Mouse (Mus musculus): ENCODE results near the gene Gm20716. TPM values are rescaled to one million over a fixed set of nuclear protein-coding genes. Genes with fewer than 3 reads are reported as not detected.
A peak's percentile ranks its signal among the peaks of the same experiment; 100 is the strongest.

The Gm20716 gene
- polyA plus RNA-seq, 1 experiment from 2014 or later, result 11.8 TPM

- H3K36me3 ChIP-seq (ENCODE audit: control insufficient read depth, insufficient read depth), result peaks cover 33% of the 10 kb centered on the region
- peak overlapping the region; percentile 79 for H3K4me2 ChIP-seq (ENCODE audit: low read depth, low read length)
- H3K9ac ChIP-seq (ENCODE audit: low read length), result peak overlapping the region; percentile 100
- H3K4me3 ChIP-seq (ENCODE audit: low read length), result peak overlapping the region; percentile 87
- 0 out of 2 replicates have a peak, but pooled peaks have one; percentile 3 for ATAC-seq (replicated peaks; ENCODE audit: extremely low read depth, insufficient read depth, low FRiP score)
- peaks cover 25% of the 10 kb centered on the region for H3K4me1 ChIP-seq (ENCODE audit: control insufficient read depth, insufficient read depth, low read length)
- WGBS, result under 1% methylated on average over 49 of the region's 49 CpGs
- no peaks in the 10 kb centered on the region for H3K27me3 ChIP-seq (ENCODE audit: control insufficient read depth, insufficient read depth, low read length)
- peaks cover 4% of the 10 kb centered on the region; the same call in 1 of the 2 replicates for H3K9me3 ChIP-seq (replicated peaks; ENCODE audit: control insufficient read depth, low read length)
- peak overlapping the region; percentile 99 for H3K27ac ChIP-seq (ENCODE audit: low read length)
Measured at GRCm38 (mm10) chr2:168205681-168206631, 24.2 kb downstream of the Gm20716 start.

DNA sequence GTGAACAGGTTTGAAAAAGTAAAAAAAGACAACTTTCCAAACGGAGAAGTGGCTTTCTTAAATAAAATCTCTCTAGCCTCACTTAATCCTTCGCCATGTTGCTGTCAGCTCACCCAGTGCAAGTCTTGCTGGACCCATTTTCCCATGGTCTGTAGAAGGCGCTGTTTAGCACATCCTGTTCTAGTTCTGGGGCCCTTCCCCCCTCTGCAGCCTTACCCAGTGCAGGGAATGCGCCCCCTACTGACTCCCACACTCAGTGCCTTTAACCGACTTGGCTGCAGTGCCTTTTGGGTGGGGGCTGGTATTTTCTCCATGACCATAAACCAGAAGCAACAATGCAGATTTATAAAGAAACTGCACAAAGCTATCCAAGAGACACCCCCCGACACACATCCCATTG is 24.9 kb downstream of the Gm20716 start:
- no peaks in the 10 kb centered on the region for H3K27me3 ChIP-seq (ENCODE audit: control insufficient read depth, insufficient read depth, low read length)
- 6% methylated on average over 6 of the region's 6 CpGs for WGBS
- ATAC-seq (replicated peaks; ENCODE audit: extremely low read depth, insufficient read depth, low FRiP score), result peak; percentile 59
- peak overlapping the region; percentile 87 for H3K4me3 ChIP-seq (ENCODE audit: low read length)
- peaks cover 27% of the 10 kb centered on the region for H3K36me3 ChIP-seq (ENCODE audit: control insufficient read depth, insufficient read depth)
- peak overlapping the region; percentile 79 for H3K4me2 ChIP-seq (ENCODE audit: low read depth, low read length)
- peaks cover 32% of the 10 kb centered on the region for H3K4me1 ChIP-seq (ENCODE audit: control insufficient read depth, insufficient read depth, low read length)
- peak overlapping the region; percentile 100 for H3K9ac ChIP-seq (ENCODE audit: low read length)
- peaks cover 4% of the 10 kb centered on the region; the same call in 1 of the 2 replicates for H3K9me3 ChIP-seq (replicated peaks; ENCODE audit: control insufficient read depth, low read length)
- H3K27ac ChIP-seq (ENCODE audit: low read length), result peak overlapping the region; percentile 99

GRCm38 (mm10) chr2:168204476-168204999 is 25.6 kb downstream of the Gm20716 start:
- Histone ChIP-seq H3K36me3 (ENCODE audit: control insufficient read depth, insufficient read depth) (peaks cover 24% of the 10 kb centered on the region), H3K4me3 (ENCODE audit: low read length) (peak overlapping the region; percentile 87), H3K9me3 (replicated peaks; ENCODE audit: control insufficient read depth, low read length) (peaks cover 4% of the 10 kb centered on the region; the same call in 1 of the 2 replicates), H3K4me1 (ENCODE audit: control insufficient read depth, insufficient read depth, low read length) (peaks cover 38% of the 10 kb centered on the region), H3K4me2 (ENCODE audit: low read depth, low read length) (peak overlapping the region; percentile 79), H3K27me3 (ENCODE audit: control insufficient read depth, insufficient read depth, low read length) (no peaks in the 10 kb centered on the region), H3K27ac (ENCODE audit: low read length) (no peak overlapping the region), H3K9ac (ENCODE audit: low read length) (0 out of 2 replicates have a peak overlapping the region, but pooled peaks have one; percentile 100)
- 70% methylated on average over 8 of the region's 8 CpGs for WGBS
- no peak for ATAC-seq (replicated peaks; ENCODE audit: extremely low read depth, insufficient read depth, low FRiP score)

DNA sequence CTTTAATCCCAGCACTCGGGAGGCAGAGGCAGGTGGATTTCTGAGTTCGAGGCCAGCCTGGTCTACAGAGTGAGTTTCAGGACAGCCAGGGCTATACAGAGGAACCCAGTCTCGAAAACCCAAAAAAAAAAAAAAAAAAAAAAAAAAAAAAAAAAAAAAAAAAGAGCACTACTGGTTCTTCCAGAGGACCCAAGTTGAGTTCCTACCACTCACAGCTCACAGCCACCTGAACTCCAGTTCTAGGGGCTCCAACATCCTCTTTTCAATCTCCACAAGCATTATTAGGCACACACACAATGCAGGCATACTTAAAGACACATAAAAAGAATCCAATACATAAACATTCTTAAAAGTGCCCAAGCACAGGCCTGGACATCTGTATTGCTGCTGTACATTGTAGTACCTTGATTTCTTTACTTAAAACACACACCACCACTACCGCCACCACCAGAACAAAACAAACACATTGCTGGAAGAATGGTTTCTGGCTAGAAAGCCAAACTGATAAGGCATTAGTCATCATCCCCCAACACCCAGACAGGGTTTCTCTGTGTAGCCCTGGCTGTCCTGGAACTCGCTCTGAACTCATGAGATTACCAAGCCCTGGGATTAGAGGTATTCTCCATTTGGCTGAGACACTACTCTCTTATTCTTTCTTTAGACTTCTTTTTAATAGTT is 30.0 kb downstream of the Gm20716 start:
- Histone ChIP-seq H3K27me3 (ENCODE audit: control insufficient read depth, insufficient read depth, low read length) (no peaks in the 10 kb centered on the region), H3K4me1 (ENCODE audit: control insufficient read depth, insufficient read depth, low read length) (peaks cover 59% of the 10 kb centered on the region), H3K9ac (ENCODE audit: low read length) (no peak overlapping the region), H3K4me3 (ENCODE audit: low read length) (no peak overlapping the region), H3K27ac (ENCODE audit: low read length) (no peak overlapping the region; the same call in 1 of the 2 replicates), H3K4me2 (ENCODE audit: low read depth, low read length) (no peak overlapping the region), H3K9me3 (replicated peaks; ENCODE audit: control insufficient read depth, low read length) (peaks cover 4% of the 10 kb centered on the region; the same call in 1 of the 2 replicates), H3K36me3 (ENCODE audit: control insufficient read depth, insufficient read depth) (peaks cover 14% of the 10 kb centered on the region)
- WGBS, result 56% methylated on average over 4 of the region's 5 CpGs
- no peak for ATAC-seq (replicated peaks; ENCODE audit: extremely low read depth, insufficient read depth, low FRiP score)

- peaks cover 58% of the 10 kb centered on the region for H3K4me1 ChIP-seq (ENCODE audit: control insufficient read depth, insufficient read depth, low read length)
- 70% methylated on average over 4 of the region's 4 CpGs for WGBS
- peak overlapping the region; percentile 34; the same call in 1 of the 2 replicates for H3K9ac ChIP-seq (ENCODE audit: low read length)
- ATAC-seq (replicated peaks; ENCODE audit: extremely low read depth, insufficient read depth, low FRiP score), result no peak
- no peak overlapping the region for H3K27ac ChIP-seq (ENCODE audit: low read length)
- no peak overlapping the region for H3K4me3 ChIP-seq (ENCODE audit: low read length)
- peaks cover 4% of the 10 kb centered on the region; the same call in 1 of the 2 replicates for H3K9me3 ChIP-seq (replicated peaks; ENCODE audit: control insufficient read depth, low read length)
- peaks cover 13% of the 10 kb centered on the region for H3K36me3 ChIP-seq (ENCODE audit: control insufficient read depth, insufficient read depth)
- no peaks in the 10 kb centered on the region for H3K27me3 ChIP-seq (ENCODE audit: control insufficient read depth, insufficient read depth, low read length)
- H3K4me2 ChIP-seq (ENCODE audit: low read depth, low read length), result peak overlapping the region; percentile 27; the same call in 1 of the 2 replicates
Measured at GRCm38 (mm10) chr2:168199476-168199875, 30.7 kb downstream of the Gm20716 start.

- H3K4me1 ChIP-seq (ENCODE audit: control insufficient read depth, insufficient read depth, low read length), result peaks cover 61% of the 10 kb centered on the region
- H3K27me3 ChIP-seq (ENCODE audit: control insufficient read depth, insufficient read depth, low read length), result no peaks in the 10 kb centered on the region
- peaks cover 7% of the 10 kb centered on the region for H3K36me3 ChIP-seq (ENCODE audit: control insufficient read depth, insufficient read depth)
- WGBS, result 93% methylated on average over 1 of the region's 1 CpGs
- peaks cover 2% of the 10 kb centered on the region; the same call in 1 of the 2 replicates for H3K9me3 ChIP-seq (replicated peaks; ENCODE audit: control insufficient read depth, low read length)
- no peak for ATAC-seq (replicated peaks; ENCODE audit: extremely low read depth, insufficient read depth, low FRiP score)
- no peak overlapping the region for H3K4me2 ChIP-seq (ENCODE audit: low read depth, low read length)
- no peak overlapping the region for H3K4me3 ChIP-seq (ENCODE audit: low read length)
- H3K27ac ChIP-seq (ENCODE audit: low read length), result no peak overlapping the region
- H3K9ac ChIP-seq (ENCODE audit: low read length), result no peak overlapping the region
Measured at GRCm38 (mm10) chr2:168198421-168198820, 31.7 kb downstream of the Gm20716 start.

GRCm38 (mm10) chr2:168195721-168196120 is 34.4 kb downstream of the Gm20716 start:
- peaks cover 71% of the 10 kb centered on the region for H3K4me1 ChIP-seq (ENCODE audit: control insufficient read depth, insufficient read depth, low read length)
- no peak overlapping the region for H3K4me2 ChIP-seq (ENCODE audit: low read depth, low read length)
- H3K27ac ChIP-seq (ENCODE audit: low read length), result no peak overlapping the region
- no peak overlapping the region for H3K4me3 ChIP-seq (ENCODE audit: low read length)
- no peaks in the 10 kb centered on the region for H3K27me3 ChIP-seq (ENCODE audit: control insufficient read depth, insufficient read depth, low read length)
- H3K9ac ChIP-seq (ENCODE audit: low read length), result no peak overlapping the region
- 54% methylated on average over 2 of the region's 2 CpGs for WGBS
- H3K9me3 ChIP-seq (replicated peaks; ENCODE audit: control insufficient read depth, low read length), result no peaks in the 10 kb centered on the region
- no peak for ATAC-seq (replicated peaks; ENCODE audit: extremely low read depth, insufficient read depth, low FRiP score)
- peaks cover 2% of the 10 kb centered on the region; the same call in 1 of the 2 replicates for H3K36me3 ChIP-seq (ENCODE audit: control insufficient read depth, insufficient read depth)

- peaks cover 72% of the 10 kb centered on the region for H3K4me1 ChIP-seq (ENCODE audit: control insufficient read depth, insufficient read depth, low read length)
- H3K9ac ChIP-seq (ENCODE audit: low read length), result no peak overlapping the region
- no peaks in the 10 kb centered on the region for H3K27me3 ChIP-seq (ENCODE audit: control insufficient read depth, insufficient read depth, low read length)
- no peak overlapping the region for H3K27ac ChIP-seq (ENCODE audit: low read length)
- H3K9me3 ChIP-seq (replicated peaks; ENCODE audit: control insufficient read depth, low read length), result no peaks in the 10 kb centered on the region
- 53% methylated on average over 2 of the region's 2 CpGs for WGBS
- H3K36me3 ChIP-seq (ENCODE audit: control insufficient read depth, insufficient read depth), result peaks cover 2% of the 10 kb centered on the region; the same call in 1 of the 2 replicates
- no peak overlapping the region for H3K4me3 ChIP-seq (ENCODE audit: low read length)
- no peak for ATAC-seq (replicated peaks; ENCODE audit: extremely low read depth, insufficient read depth, low FRiP score)
- no peak overlapping the region for H3K4me2 ChIP-seq (ENCODE audit: low read depth, low read length)
Measured at GRCm38 (mm10) chr2:168193685-168194084, 36.5 kb downstream of the Gm20716 start.

All from heart, embryonic 16.5 days (tissue).